Mouse (Mus musculus): ENCODE data around the gene Defb42. TPM values are rescaled to one million over a fixed set of nuclear protein-coding genes. Genes with fewer than 3 reads are reported as not detected.

Gene Defb42
- polyA plus RNA-seq, 1 experiment, result not detected

GRCm38 (mm10) chr14:63062184-63062583 is 15.4 kb downstream of the Defb42 start:
- Histone ChIP-seq H3K36me3 (ENCODE audit: control insufficient read depth, insufficient read depth, low read length, poor library complexity, severe bottlenecking) (no peaks in the 10 kb centered on the region), H3K9me3 (replicated peaks; ENCODE audit: control insufficient read depth, insufficient read depth, low read length, poor library complexity, severe bottlenecking) (peaks cover 4% of the 10 kb centered on the region), H3K27ac (ENCODE audit: insufficient read depth, low read length) (no peak overlapping the region), H3K27me3 (ENCODE audit: control insufficient read depth, insufficient read depth, low read length, poor library complexity, severe bottlenecking) (no peaks in the 10 kb centered on the region), H3K4me3 (ENCODE audit: low read depth, low read length) (no peak overlapping the region), H3K4me1 (ENCODE audit: control insufficient read depth, insufficient read depth, low read length) (no peaks in the 10 kb centered on the region), H3K9ac (ENCODE audit: low read depth, poor library complexity, severe bottlenecking) (no peak overlapping the region)
- TF ChIP-seq POLR2A (IDR thresholded peaks at IDR 0.05; ENCODE audit: insufficient read depth, low read length) (no peak), EP300 (IDR thresholded peaks at IDR 0.05; ENCODE audit: insufficient read depth, low read depth, low read length) (no peak), CTCF (IDR thresholded peaks at IDR 0.05; ENCODE audit: low read depth, low read length) (no peak)

GRCm38 (mm10) chr14:63065391-63065790 is 18.6 kb downstream of the Defb42 start:
- no peaks in the 10 kb centered on the region for H3K4me1 ChIP-seq (ENCODE audit: control insufficient read depth, insufficient read depth, low read length)
- no peaks in the 10 kb centered on the region for H3K36me3 ChIP-seq (ENCODE audit: control insufficient read depth, insufficient read depth, low read length, poor library complexity, severe bottlenecking)
- no peaks in the 10 kb centered on the region for H3K27me3 ChIP-seq (ENCODE audit: control insufficient read depth, insufficient read depth, low read length, poor library complexity, severe bottlenecking)
- TF ChIP-seq EP300 (IDR thresholded peaks at IDR 0.05; ENCODE audit: insufficient read depth, low read depth, low read length) (no peak), CTCF (IDR thresholded peaks at IDR 0.05; ENCODE audit: low read depth, low read length) (no peak), POLR2A (IDR thresholded peaks at IDR 0.05; ENCODE audit: insufficient read depth, low read length) (no peak)
- no peak overlapping the region for H3K9ac ChIP-seq (ENCODE audit: low read depth, poor library complexity, severe bottlenecking)
- H3K4me3 ChIP-seq (ENCODE audit: low read depth, low read length), result no peak overlapping the region
- H3K27ac ChIP-seq (ENCODE audit: insufficient read depth, low read length), result no peak overlapping the region
- H3K9me3 ChIP-seq (replicated peaks; ENCODE audit: control insufficient read depth, insufficient read depth, low read length, poor library complexity, severe bottlenecking), result no peaks in the 10 kb centered on the region

GRCm38 (mm10) chr14:63066630-63067310 is 20.0 kb downstream of the Defb42 start:
- H3K27me3 ChIP-seq (ENCODE audit: control insufficient read depth, insufficient read depth, low read length, poor library complexity, severe bottlenecking), result no peaks in the 10 kb centered on the region
- no peak overlapping the region for H3K4me3 ChIP-seq (ENCODE audit: low read depth, low read length)
- no peaks in the 10 kb centered on the region for H3K36me3 ChIP-seq (ENCODE audit: control insufficient read depth, insufficient read depth, low read length, poor library complexity, severe bottlenecking)
- no peaks in the 10 kb centered on the region for H3K4me1 ChIP-seq (ENCODE audit: control insufficient read depth, insufficient read depth, low read length)
- no peaks in the 10 kb centered on the region for H3K9me3 ChIP-seq (replicated peaks; ENCODE audit: control insufficient read depth, insufficient read depth, low read length, poor library complexity, severe bottlenecking)
- H3K27ac ChIP-seq (ENCODE audit: insufficient read depth, low read length), result no peak overlapping the region
- TF ChIP-seq EP300 (IDR thresholded peaks at IDR 0.05; ENCODE audit: insufficient read depth, low read depth, low read length) (no peak), CTCF (IDR thresholded peaks at IDR 0.05; ENCODE audit: low read depth, low read length) (no peak), POLR2A (IDR thresholded peaks at IDR 0.05; ENCODE audit: insufficient read depth, low read length) (no peak)
- H3K9ac ChIP-seq (ENCODE audit: low read depth, poor library complexity, severe bottlenecking), result no peak overlapping the region

GRCm38 (mm10) chr14:63067708-63068107 is 20.9 kb downstream of the Defb42 start:
- Histone ChIP-seq H3K4me1 (ENCODE audit: control insufficient read depth, insufficient read depth, low read length) (no peaks in the 10 kb centered on the region), H3K27me3 (ENCODE audit: control insufficient read depth, insufficient read depth, low read length, poor library complexity, severe bottlenecking) (no peaks in the 10 kb centered on the region), H3K36me3 (ENCODE audit: control insufficient read depth, insufficient read depth, low read length, poor library complexity, severe bottlenecking) (no peaks in the 10 kb centered on the region), H3K9me3 (replicated peaks; ENCODE audit: control insufficient read depth, insufficient read depth, low read length, poor library complexity, severe bottlenecking) (no peaks in the 10 kb centered on the region), H3K9ac (ENCODE audit: low read depth, poor library complexity, severe bottlenecking) (no peak overlapping the region), H3K4me3 (ENCODE audit: low read depth, low read length) (no peak overlapping the region), H3K27ac (ENCODE audit: insufficient read depth, low read length) (no peak overlapping the region)
- no peak for TF ChIP-seq EP300 (IDR thresholded peaks at IDR 0.05; ENCODE audit: insufficient read depth, low read depth, low read length)
- TF ChIP-seq POLR2A (IDR thresholded peaks at IDR 0.05; ENCODE audit: insufficient read depth, low read length), result no peak
- no peak for TF ChIP-seq CTCF (IDR thresholded peaks at IDR 0.05; ENCODE audit: low read depth, low read length)

Other genes with a start within 250 kb of the Defb42 start
- gene Wdfy2, start 209.3 kb upstream of the Defb42 start, polyA plus RNA-seq (2011; ENCODE audit: insufficient read depth, insufficient read length, low read depth, missing spikeins), result 10.8 and 11.2 TPM in 2 replicates
- not detected in 2 replicates for gene Defb48, start 62.5 kb upstream of the Defb42 start, polyA plus RNA-seq (2011; ENCODE audit: insufficient read depth, insufficient read length, low read depth, missing spikeins)
- gene Defb47, start 48.9 kb upstream of the Defb42 start, polyA plus RNA-seq (2011; ENCODE audit: insufficient read depth, insufficient read length, low read depth, missing spikeins), result not detected in 2 replicates
- gene Defb43, start 35.2 kb upstream of the Defb42 start, polyA plus RNA-seq (2011; ENCODE audit: insufficient read depth, insufficient read length, low read depth, missing spikeins), result not detected in 2 replicates
- gene Defb30, start 3.0 kb downstream of the Defb42 start, polyA plus RNA-seq (2011; ENCODE audit: insufficient read depth, insufficient read length, low read depth, missing spikeins), result not detected in 2 replicates